Mouse (Mus musculus) ES-E14 (cell line): Measurements from ENCODE around the gene Fcgr4.

Experiments
- CHD2 ChIP-seq: IDR thresholded peaks from 2 replicates; pipeline ENCODE4 v1.6.1; 2014; ENCODE audit warnings: mild to moderate bottlenecking, low read depth, low read length, inconsistent platforms
- MAFK ChIP-seq: IDR thresholded peaks from 2 replicates; pipeline ENCODE4 v1.6.1; 2014; ENCODE audit warnings: mild to moderate bottlenecking, low read depth, low read length, inconsistent platforms; ENCODE audit not compliant: insufficient read depth
- ZC3H11A ChIP-seq: IDR thresholded peaks from 2 replicates; pipeline ENCODE4 v1.6.1; 2012; ENCODE audit warnings: low read depth, mild to moderate bottlenecking, inconsistent platforms, low read length, borderline replicate concordance
- ZNF384 ChIP-seq: IDR thresholded peaks from 2 replicates; pipeline ENCODE4 v1.6.1; 2012; ENCODE audit warnings: low read depth, low read length, inconsistent platforms

- TF ChIP-seq ZC3H11A (no peak), CHD2 (no peak), ZNF384 (no peak), MAFK (no peak)
Observed at GRCm38 (mm10) chr1:170983066-170983465, 35.7 kb upstream of the Fcgr4 start.
